Mouse (Mus musculus): ENCODE results near the gene Tagln3. TPM values are rescaled to one million over a fixed set of nuclear protein-coding genes. Genes with fewer than 3 reads are reported as not detected.

The Tagln3 gene
- polyA plus RNA-seq, 1 experiment from 2014 or later = 334 TPM

DNA sequence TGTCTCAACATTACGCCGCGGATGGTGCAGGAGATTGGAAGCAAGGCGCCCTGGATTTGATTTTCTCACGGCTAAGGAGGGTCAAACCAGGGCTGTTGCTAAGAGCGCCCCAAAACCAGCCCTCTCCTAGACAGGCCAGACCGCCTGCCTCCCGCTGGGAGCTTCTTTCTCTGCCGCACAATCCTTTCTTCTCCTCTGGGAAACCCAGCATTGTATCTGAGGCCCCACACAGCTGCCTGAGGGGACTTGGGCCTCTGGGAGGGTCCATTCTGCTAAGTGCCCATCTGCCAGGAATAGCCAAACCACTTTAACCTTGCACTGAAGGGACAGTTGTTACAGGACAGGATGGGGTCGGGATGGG is 314 bp upstream of the Tagln3 start:
- Histone ChIP-seq H3K4me1 (ENCODE audit: control insufficient read depth, insufficient read depth, low read length) (peaks cover 15% of the 10 kb centered on the region), H3K4me2 (peak overlapping the region; percentile 57), H3K9me3 (ENCODE audit: control insufficient read depth, low read length) (no peaks in the 10 kb centered on the region), H3K9ac (ENCODE audit: low read length) (peak overlapping the region; percentile 91), H3K36me3 (ENCODE audit: control insufficient read depth, insufficient read depth, low read length) (no peaks in the 10 kb centered on the region), H3K27me3 (ENCODE audit: control insufficient read depth, insufficient read depth, low read length) (no peaks in the 10 kb centered on the region), H3K27ac (ENCODE audit: low read depth, low read length) (peak overlapping the region; percentile 94), H3K4me3 (ENCODE audit: low read depth, low read length) (peak overlapping the region; percentile 62)
- DNase-seq (ENCODE audit: low spot score, missing footprints) (peak; percentile 98), ATAC-seq (ENCODE audit: low FRiP score) (peak; percentile 87)
- 1% methylated on average over 10 of the region's 10 CpGs for WGBS

GRCm38 (mm10) chr16:45723172-45723901 is 1.1 kb downstream of the Tagln3 start:
- H3K36me3 ChIP-seq (ENCODE audit: control insufficient read depth, insufficient read depth, low read length) = peaks cover 3% of the 10 kb centered on the region
- ATAC-seq (ENCODE audit: low FRiP score) (peak; percentile 38), DNase-seq (ENCODE audit: low spot score, missing footprints) (peak; percentile 96)
- H3K27me3 ChIP-seq (ENCODE audit: control insufficient read depth, insufficient read depth, low read length) = no peaks in the 10 kb centered on the region
- 42% methylated on average over 6 of the region's 6 CpGs for WGBS
- H3K9ac ChIP-seq (ENCODE audit: low read length) = peak overlapping the region; percentile 91
- peak overlapping the region; percentile 57 for H3K4me2 ChIP-seq
- H3K9me3 ChIP-seq (ENCODE audit: control insufficient read depth, low read length) = no peaks in the 10 kb centered on the region
- H3K4me1 ChIP-seq (ENCODE audit: control insufficient read depth, insufficient read depth, low read length) = peaks cover 15% of the 10 kb centered on the region
- H3K27ac ChIP-seq (ENCODE audit: low read depth, low read length) = peak overlapping the region; percentile 94
- H3K4me3 ChIP-seq (ENCODE audit: low read depth, low read length) = peak overlapping the region; percentile 62

- no peaks in the 10 kb centered on the region for H3K27me3 ChIP-seq (ENCODE audit: control insufficient read depth, insufficient read depth, low read length)
- peak overlapping the region; percentile 57 for H3K4me2 ChIP-seq
- peak overlapping the region; percentile 62 for H3K4me3 ChIP-seq (ENCODE audit: low read depth, low read length)
- 73% methylated on average over 3 of the region's 3 CpGs for WGBS
- peak overlapping the region; percentile 94 for H3K27ac ChIP-seq (ENCODE audit: low read depth, low read length)
- no peaks in the 10 kb centered on the region for H3K9me3 ChIP-seq (ENCODE audit: control insufficient read depth, low read length)
- H3K36me3 ChIP-seq (ENCODE audit: control insufficient read depth, insufficient read depth, low read length) = peaks cover 6% of the 10 kb centered on the region
- 0 out of 2 replicates have a peak, but pooled peaks have one; percentile 10 for ATAC-seq (ENCODE audit: low FRiP score)
- peak; percentile 87 for DNase-seq (ENCODE audit: low spot score, missing footprints)
- H3K9ac ChIP-seq (ENCODE audit: low read length) = peak overlapping the region; percentile 91
- peaks cover 15% of the 10 kb centered on the region for H3K4me1 ChIP-seq (ENCODE audit: control insufficient read depth, insufficient read depth, low read length)
Observed at GRCm38 (mm10) chr16:45722460-45722951, 1.9 kb downstream of the Tagln3 start.

GRCm38 (mm10) chr16:45720022-45720630 is 4.3 kb downstream of the Tagln3 start:
- no peak for DNase-seq (ENCODE audit: low spot score, missing footprints)
- Histone ChIP-seq H3K9me3 (ENCODE audit: control insufficient read depth, low read length) (no peaks in the 10 kb centered on the region), H3K27ac (ENCODE audit: low read depth, low read length) (no peak overlapping the region), H3K4me2 (no peak overlapping the region), H3K4me3 (ENCODE audit: low read depth, low read length) (no peak overlapping the region), H3K4me1 (ENCODE audit: control insufficient read depth, insufficient read depth, low read length) (peaks cover 12% of the 10 kb centered on the region), H3K9ac (ENCODE audit: low read length) (no peak overlapping the region), H3K27me3 (ENCODE audit: control insufficient read depth, insufficient read depth, low read length) (no peaks in the 10 kb centered on the region), H3K36me3 (ENCODE audit: control insufficient read depth, insufficient read depth, low read length) (peaks cover 11% of the 10 kb centered on the region)
- no peak for ATAC-seq (ENCODE audit: low FRiP score)
- 89% methylated on average over 10 of the region's 10 CpGs for WGBS

DNA sequence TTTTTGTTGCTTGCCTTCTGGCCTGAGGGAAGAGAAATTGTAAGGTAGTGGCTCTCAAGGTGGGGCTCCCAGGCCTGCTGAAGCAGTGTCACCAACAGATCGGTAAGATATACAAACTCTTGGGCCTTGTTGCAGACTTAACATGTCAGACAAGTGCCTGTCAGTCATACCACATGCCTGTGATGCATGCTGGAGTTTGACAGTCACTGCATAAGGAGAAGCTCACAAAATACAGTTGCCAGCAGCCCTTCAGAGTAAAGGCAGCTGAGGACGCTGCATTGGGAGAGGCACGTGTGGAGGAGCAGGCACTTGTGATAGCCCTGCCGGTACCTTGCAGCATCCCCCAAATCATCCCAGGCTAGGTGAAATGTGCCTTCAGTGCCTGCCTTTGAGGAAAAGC is 6.1 kb downstream of the Tagln3 start:
- no peaks in the 10 kb centered on the region for H3K27me3 ChIP-seq (ENCODE audit: control insufficient read depth, insufficient read depth, low read length)
- H3K4me3 ChIP-seq (ENCODE audit: low read depth, low read length) = no peak overlapping the region
- H3K9ac ChIP-seq (ENCODE audit: low read length) = no peak overlapping the region
- 93% methylated on average over 4 of the region's 4 CpGs for WGBS
- no peak overlapping the region for H3K27ac ChIP-seq (ENCODE audit: low read depth, low read length)
- peaks cover 10% of the 10 kb centered on the region for H3K4me1 ChIP-seq (ENCODE audit: control insufficient read depth, insufficient read depth, low read length)
- H3K9me3 ChIP-seq (ENCODE audit: control insufficient read depth, low read length) = no peaks in the 10 kb centered on the region
- peaks cover 11% of the 10 kb centered on the region for H3K36me3 ChIP-seq (ENCODE audit: control insufficient read depth, insufficient read depth, low read length)
- DNase-seq (ENCODE audit: low spot score, missing footprints) = peak; percentile 76
- ATAC-seq (ENCODE audit: low FRiP score) = no peak
- H3K4me2 ChIP-seq = no peak overlapping the region

DNA sequence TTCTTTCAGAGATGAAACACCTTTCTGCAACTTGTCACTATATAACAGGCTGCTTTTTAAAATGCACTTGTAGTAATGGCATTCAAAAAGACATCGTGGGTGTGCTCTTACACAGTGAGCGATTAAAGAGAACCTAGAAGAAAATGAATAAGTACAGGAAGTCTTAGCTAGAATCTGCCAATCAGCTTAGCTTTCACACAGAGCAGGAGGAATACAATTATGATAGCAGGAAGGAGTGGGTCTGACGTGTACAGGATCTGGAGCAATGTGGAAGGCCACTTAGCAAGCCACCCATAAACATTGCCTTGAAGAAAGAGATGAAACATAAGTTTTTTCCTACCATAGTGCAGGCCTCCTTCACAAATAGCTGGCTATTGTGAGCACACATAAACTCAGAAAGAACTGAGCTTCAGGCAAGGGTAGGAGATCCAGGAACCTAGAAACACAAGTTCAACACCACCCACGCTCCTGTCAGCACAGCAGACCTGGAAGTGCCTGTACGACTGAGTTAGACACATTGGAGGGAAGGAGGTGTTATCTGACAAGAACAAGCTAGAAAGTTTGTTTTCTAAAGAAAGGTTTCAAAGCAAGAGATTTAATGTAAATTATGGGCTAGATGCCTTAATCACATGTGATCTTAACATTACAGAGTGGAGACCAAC is 9.8 kb downstream of the Tagln3 start:
- DNase-seq (ENCODE audit: low spot score, missing footprints) (peak; percentile 72), ATAC-seq (ENCODE audit: low FRiP score) (no peak)
- Histone ChIP-seq H3K4me3 (ENCODE audit: low read depth, low read length) (no peak overlapping the region), H3K27ac (ENCODE audit: low read depth, low read length) (no peak overlapping the region), H3K9me3 (ENCODE audit: control insufficient read depth, low read length) (no peaks in the 10 kb centered on the region), H3K9ac (ENCODE audit: low read length) (no peak overlapping the region), H3K4me2 (no peak overlapping the region), H3K36me3 (ENCODE audit: control insufficient read depth, insufficient read depth, low read length) (peaks cover 16% of the 10 kb centered on the region), H3K27me3 (ENCODE audit: control insufficient read depth, insufficient read depth, low read length) (no peaks in the 10 kb centered on the region), H3K4me1 (ENCODE audit: control insufficient read depth, insufficient read depth, low read length) (no peaks in the 10 kb centered on the region)
- 94% methylated on average over 5 of the region's 5 CpGs for WGBS

DNA sequence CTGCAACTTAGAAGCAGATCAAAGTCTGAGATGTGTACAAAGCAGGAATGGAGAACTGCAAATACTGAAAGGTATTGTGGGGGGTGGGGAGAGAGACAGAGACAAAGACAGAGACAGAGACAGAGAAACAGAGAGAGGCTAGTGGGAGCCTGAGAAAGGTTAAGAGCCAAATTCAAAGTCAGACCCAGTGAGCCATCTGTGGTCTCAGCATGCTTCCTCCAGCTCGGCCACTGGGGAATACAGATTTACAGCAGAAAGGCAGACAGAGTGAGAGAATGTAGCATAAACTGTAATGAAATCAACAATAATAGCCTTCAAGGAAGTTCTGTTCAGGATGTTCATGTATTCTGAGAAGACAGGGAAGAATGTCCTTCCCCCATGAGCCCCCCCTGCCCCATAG is 10.5 kb downstream of the Tagln3 start:
- no peak overlapping the region for H3K27ac ChIP-seq (ENCODE audit: low read depth, low read length)
- H3K27me3 ChIP-seq (ENCODE audit: control insufficient read depth, insufficient read depth, low read length) = no peaks in the 10 kb centered on the region
- no peak overlapping the region for H3K4me2 ChIP-seq
- no peaks in the 10 kb centered on the region for H3K9me3 ChIP-seq (ENCODE audit: control insufficient read depth, low read length)
- no peaks in the 10 kb centered on the region for H3K4me1 ChIP-seq (ENCODE audit: control insufficient read depth, insufficient read depth, low read length)
- H3K9ac ChIP-seq (ENCODE audit: low read length) = no peak overlapping the region
- H3K4me3 ChIP-seq (ENCODE audit: low read depth, low read length) = no peak overlapping the region
- WGBS = 79% methylated on average over 1 of the region's 1 CpGs
- ATAC-seq (ENCODE audit: low FRiP score) (no peak), DNase-seq (ENCODE audit: low spot score, missing footprints) (peak; percentile 23)
- H3K36me3 ChIP-seq (ENCODE audit: control insufficient read depth, insufficient read depth, low read length) = peaks cover 18% of the 10 kb centered on the region

- no peak overlapping the region for H3K27ac ChIP-seq (ENCODE audit: low read depth, low read length)
- peaks cover 15% of the 10 kb centered on the region for H3K36me3 ChIP-seq (ENCODE audit: control insufficient read depth, insufficient read depth, low read length)
- DNase-seq (ENCODE audit: low spot score, missing footprints) = no peak
- WGBS = 87% methylated on average over 5 of the region's 5 CpGs
- no peak overlapping the region for H3K4me3 ChIP-seq (ENCODE audit: low read depth, low read length)
- H3K9ac ChIP-seq (ENCODE audit: low read length) = no peak overlapping the region
- H3K27me3 ChIP-seq (ENCODE audit: control insufficient read depth, insufficient read depth, low read length) = no peaks in the 10 kb centered on the region
- no peaks in the 10 kb centered on the region for H3K4me1 ChIP-seq (ENCODE audit: control insufficient read depth, insufficient read depth, low read length)
- H3K9me3 ChIP-seq (ENCODE audit: control insufficient read depth, low read length) = no peaks in the 10 kb centered on the region
- H3K4me2 ChIP-seq = no peak overlapping the region
- no peak for ATAC-seq (ENCODE audit: low FRiP score)
Observed at GRCm38 (mm10) chr16:45713261-45713660, 11.1 kb downstream of the Tagln3 start.

DNA sequence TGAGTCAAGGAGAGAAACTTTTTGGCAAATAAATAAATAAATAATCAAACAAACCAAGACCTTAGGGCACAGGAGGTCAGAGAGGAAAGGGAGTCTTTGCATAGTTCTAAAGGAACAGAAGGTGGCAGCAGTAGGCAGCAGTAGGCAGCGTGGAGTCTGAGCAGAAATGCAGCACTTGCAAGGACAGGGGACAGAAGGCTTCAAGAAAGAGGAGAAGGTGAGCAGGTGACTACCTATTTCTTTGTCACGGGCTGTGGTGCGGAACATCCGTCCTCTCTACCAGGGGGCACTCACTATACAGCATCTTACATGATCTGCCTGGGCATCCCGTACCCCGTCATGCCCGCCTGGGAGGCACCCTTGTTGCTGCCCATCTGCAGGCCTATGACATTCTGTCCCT is 13.1 kb downstream of the Tagln3 start:
- 74% methylated on average over 7 of the region's 7 CpGs for WGBS
- H3K27ac ChIP-seq (ENCODE audit: low read depth, low read length) = no peak overlapping the region
- no peaks in the 10 kb centered on the region for H3K4me1 ChIP-seq (ENCODE audit: control insufficient read depth, insufficient read depth, low read length)
- H3K4me3 ChIP-seq (ENCODE audit: low read depth, low read length) = no peak overlapping the region
- DNase-seq (ENCODE audit: low spot score, missing footprints) = peak; percentile 72
- H3K9me3 ChIP-seq (ENCODE audit: control insufficient read depth, low read length) = no peaks in the 10 kb centered on the region
- ATAC-seq (ENCODE audit: low FRiP score) = peak; percentile 22; the same call in 1 of the 2 replicates
- no peaks in the 10 kb centered on the region for H3K27me3 ChIP-seq (ENCODE audit: control insufficient read depth, insufficient read depth, low read length)
- no peak overlapping the region for H3K9ac ChIP-seq (ENCODE audit: low read length)
- H3K4me2 ChIP-seq = no peak overlapping the region
- peaks cover 8% of the 10 kb centered on the region; the same call in 1 of the 2 replicates for H3K36me3 ChIP-seq (ENCODE audit: control insufficient read depth, insufficient read depth, low read length)

Measured in midbrain, embryonic 11.5 days (tissue).